Mouse (Mus musculus): ENCODE measurements around the gene Slc38a10.

The Slc38a10 gene

DNA sequence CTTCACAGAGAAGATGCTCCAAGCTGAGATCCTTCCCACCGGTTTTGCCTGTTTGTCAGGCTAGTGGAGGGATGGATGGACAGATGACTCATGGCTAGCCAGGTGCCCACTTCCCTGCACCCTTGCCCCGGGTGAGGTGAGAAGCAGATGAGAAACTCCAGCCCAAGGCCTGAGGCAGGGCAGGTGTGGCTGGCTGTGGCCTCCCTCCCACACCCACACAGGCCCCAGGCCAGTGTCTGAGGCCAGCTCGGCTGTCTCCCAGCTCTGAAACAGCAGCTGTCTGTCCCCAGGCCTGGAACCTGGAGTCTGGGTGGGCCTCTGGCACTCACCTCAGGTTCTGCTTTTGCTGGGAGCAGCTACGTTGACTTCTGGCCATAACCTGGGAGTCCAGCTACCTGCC lies 24.8 kb upstream of the Slc38a10 start:
- DNase-seq = no peak

DNA sequence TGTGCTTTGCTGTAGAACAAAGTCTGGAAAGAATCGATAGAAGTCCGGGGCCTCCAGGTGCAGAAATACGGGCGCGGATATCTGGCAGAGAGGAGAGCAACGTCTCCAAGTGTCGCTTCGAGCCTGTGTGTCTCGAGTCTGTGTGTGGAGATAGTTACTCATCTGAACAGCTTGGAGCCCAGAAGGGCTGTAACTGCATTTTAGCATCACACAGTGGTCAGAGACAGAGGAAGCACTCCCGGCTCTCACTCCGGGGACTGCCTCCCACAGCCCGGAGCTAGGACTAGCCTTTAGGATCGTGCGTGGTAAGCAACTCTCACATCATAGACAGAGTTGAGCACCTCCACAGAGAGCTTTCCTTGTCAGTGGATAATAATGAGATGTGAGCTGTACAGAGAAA lies 22.1 kb upstream of the Slc38a10 start:
- no peak for DNase-seq

DNA sequence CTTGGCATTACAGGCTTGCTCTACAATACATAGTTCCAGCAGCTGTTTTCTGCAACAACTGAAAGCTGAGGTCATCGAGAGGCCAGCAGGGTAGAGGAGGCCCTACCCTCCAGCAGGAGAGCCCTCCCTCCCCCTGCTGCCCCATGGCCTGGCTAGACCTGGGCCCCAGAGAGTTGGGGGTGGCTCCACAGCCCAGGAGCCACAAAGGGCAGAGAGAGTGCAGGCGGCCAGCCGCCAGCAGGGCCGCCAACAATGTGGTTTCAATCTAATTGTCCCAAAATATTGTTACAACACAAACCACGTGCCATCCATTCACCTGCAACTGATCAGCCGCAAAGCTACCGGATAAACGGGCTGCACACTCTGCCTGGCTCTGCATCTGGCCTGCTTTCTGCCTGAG lies 20.0 kb upstream of the Slc38a10 start:
- DNase-seq = no peak

DNA sequence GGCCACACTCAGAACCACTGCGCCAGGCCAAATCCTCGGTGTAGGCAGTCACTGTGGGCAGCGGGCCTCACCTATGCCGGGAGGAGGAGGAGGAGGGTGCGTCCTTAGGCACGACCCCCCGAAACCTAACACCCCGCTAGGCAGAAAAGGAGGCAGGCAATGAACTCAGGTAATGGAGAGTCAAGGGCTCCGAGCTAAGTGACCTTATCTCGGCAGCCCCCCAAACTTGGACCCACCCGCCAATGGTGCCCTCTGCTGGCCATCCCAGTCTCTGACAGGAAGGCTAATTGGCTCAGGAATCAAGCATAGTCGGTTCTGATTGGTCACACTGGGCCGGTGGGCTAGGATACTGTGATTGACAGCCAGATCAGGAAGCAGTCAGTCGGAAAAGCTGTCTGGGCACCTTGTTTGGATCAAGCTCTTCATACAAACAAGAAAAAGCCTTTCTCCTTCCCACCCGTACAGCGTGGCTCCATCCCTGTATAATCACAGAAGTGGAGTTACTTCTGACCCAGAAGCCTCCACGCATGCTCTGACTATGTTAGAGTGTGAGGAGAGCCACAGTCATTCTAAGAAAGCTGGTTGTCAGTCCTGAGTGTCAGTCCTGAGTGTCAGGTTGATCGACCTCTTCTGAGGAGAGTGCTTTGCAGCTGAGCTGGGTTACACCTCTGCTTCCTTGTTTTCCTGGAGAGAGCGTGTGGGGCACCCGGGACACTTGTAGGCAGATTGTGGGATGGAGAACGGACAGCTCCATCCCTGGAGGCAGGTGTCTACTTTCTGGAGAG lies 18.3 kb upstream of the Slc38a10 start:
- peak; percentile 82 to 89 for DNase-seq

DNA sequence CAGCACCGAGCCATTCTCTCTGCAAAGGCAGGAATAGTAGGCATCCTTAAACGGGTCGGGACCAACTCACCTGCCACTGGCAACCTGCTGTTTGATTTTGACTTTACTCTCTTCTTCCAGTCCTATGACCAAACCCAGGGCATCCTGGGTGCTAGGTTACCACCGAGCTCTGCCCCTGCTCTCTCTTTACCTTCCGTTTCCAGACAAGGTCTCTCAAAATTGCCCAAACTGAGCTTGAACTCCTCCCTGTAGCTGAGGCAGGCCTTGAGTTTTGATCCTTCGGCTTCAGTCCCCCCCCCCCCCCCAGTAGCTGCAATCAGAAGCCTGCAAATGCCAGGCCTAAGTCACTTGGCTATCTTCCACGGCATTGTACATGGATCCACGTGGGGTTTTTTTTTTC lies 17.4 kb upstream of the Slc38a10 start:
- DNase-seq = no peak

DNA sequence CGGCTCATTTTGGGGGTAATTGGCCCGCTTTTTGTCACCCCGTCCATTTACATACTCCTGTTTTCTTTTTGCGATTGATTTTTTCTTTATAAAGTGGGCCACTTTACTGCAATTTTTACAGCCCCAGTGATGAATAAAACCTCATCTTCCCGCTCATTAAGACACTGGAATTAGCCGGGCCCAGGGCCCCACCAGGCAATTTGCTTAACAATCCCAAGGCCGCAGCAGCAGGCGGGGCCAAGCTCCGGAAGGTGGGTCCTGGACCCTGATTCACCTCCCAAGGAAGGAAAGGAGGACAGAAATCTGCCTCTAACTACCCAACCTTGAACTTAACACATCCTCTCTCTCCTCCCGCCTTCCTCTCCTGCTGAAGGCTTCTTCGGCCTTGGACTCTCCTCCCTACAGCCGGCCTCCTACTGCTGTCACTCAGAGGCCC lies 16.8 kb upstream of the Slc38a10 start:
- DNase-seq = no peak

DNA sequence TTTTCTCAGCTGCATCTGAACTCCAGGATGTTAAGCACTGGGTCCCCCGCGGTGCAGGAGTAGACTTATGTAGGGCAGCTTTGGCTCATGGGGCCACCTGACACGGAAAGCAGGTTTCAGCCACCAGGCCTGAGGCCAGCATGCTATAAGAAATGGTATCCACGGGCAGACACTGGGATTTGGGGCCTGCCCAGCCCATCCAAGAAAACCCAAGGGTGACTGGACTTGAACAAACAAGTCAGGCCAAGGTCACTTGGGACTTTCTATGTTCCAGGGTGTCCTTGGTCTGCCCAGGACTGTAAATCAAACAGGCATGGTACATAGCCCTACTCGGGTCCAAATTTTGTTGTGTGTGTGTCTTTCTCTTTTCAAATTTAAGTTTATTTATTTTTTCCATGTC lies 15.9 kb upstream of the Slc38a10 start:
- no peak for DNase-seq

DNA sequence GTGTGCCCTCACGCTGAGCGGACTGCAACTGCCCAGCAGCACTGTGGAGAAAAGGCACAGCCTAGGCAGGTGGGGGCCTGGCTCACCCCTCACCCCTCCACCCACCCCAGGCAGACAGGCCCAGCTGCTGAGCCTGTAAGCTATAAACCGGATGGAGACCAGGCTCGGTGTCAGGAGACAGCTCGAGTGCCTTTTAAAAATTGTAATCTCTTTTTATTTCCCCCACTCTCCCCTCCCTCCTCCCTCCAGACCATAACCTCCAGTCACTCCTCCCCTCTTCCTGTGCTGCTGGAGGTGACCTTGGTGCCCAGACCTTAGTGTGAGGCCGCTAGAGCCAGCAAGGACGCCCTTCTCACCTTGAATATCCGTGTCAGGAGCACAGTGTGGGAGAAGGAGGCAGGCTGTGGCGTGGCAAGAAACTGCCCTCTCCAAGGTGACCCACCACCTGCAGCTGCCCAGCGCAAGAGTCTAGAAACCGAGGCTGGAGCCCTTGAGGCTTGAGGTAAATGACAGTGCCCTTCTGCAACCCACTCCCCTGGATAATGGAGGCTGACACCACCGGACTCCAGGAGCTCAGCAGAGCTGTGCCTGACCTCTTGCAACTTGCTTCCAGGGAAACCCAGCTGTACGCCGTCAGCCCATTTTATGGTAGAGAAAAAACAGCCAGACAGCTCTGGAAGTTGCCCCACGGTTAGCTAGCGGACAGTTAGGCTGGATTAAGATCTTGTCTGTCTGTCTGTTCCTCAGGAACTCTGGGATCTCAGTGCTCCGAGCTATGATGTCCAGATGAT lies 13.5 kb upstream of the Slc38a10 start:
- no peak for DNase-seq

DNA sequence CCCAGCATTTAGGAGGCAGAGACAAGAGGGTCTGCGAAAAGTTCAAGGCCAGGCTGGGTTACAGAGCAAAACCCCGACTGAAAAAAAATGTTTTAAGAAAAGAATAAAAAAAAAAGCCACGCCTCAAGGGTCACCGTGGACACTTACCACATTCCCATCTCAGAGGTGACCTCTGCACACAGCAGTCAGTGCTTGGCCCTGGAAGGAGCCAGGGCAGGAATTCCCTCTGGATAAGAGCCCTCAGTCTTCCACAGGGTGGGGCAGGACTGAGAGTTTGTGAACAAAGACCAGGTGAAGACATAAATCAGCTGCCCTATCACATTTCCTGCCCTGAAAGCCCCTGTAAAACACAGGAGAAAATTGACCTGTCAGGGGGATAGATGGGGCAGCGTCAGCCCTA lies 12.9 kb upstream of the Slc38a10 start:
- DNase-seq = no peak

DNA sequence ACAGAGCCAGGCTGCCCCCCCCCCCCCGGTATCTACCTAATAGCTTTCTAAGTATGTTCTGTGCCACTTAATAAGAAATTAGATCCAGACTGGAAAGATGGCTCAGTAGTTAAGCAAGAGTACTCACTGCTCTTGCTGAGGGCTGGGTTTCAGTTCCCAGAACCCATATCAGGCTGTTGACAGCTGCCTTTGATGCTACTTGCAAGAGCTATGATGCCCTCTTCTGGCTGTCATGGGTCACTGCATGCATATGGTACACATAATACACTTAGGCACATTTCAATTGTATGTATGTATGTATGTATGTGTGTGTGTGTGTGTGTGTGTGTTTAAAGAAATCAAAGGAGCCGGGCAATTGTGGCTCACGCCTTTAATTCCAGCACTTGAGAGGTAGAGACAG lies 12.1 kb upstream of the Slc38a10 start:
- no peak for DNase-seq

DNA sequence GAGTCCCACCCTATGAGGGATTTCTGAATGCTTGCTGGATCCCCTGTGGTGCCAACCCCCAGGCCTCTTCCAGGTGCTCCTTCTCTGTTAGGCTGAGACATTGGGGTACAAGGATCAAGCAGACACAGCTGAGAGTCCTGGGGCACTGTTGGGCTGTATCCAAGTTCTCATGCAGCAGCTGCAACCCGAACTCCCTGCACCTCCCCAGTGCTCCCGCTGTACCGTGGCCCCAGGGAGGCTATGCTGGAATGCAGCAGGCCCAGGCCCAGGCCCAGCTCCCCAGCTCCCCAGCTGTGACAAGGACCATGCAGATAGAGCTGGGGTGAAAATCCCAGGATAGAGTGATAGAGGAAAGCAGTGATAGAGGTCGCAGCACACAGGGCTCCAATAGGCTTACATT lies 10.1 kb upstream of the Slc38a10 start:
- no peak for DNase-seq

DNA sequence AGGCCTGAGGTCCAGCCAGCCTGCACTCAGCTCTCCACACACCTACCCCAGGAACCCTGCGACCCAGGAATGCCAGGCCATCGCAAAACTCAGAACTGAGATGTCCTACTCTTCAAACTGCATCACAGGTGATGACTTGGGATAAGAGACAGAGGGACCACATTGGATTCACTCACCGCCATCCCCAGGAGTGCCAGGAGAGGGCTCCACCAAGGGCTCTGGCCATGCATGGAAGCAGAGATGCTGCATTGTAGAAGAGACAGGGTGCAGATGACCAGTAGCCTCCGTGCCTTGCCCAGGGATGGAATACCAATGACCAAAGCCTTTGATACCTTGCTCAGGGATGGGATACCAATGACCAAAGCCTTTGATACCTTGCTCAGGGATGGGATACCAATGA lies 9.3 kb upstream of the Slc38a10 start:
- DNase-seq = peak; percentile 53 to 68

DNA sequence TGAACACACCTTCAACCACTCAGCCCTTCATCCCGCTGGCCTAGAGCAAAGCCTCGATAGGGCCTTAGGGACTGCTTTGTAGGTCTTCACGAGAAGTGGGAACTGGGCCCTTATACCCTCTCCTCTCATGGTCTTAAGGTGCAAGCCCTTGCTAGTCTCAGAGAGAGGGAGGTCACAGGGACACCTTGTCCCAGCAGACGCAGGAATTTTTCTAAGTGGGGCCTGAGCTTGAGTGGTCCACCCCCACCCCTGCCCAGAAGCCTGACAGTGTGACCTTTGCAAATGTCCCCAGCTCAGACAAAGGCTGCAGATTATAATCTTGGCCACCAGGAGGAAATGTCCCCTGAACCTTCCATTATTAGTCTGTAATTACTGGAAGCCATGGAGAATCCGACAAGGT lies 8.5 kb upstream of the Slc38a10 start:
- DNase-seq = no peak

DNA sequence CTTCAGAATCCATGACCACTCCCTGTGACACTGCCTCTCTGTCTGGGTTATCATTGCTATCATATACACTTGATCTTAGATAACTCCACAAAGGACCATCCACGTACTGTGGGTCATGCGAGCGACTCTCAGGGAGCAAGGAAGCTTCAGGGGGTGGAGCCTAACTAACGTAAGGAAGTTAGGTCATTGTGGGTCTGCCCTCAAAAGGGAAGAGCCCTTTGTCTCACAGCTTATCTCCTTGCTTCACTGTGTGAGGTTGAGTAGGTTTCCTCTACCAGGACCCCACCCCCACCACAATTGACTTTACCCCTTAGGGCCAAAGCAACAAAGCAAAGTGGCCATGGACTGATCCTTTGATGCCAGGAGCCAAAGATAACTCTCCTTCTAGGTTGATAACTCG lies 7.7 kb upstream of the Slc38a10 start:
- DNase-seq = no peak

DNA sequence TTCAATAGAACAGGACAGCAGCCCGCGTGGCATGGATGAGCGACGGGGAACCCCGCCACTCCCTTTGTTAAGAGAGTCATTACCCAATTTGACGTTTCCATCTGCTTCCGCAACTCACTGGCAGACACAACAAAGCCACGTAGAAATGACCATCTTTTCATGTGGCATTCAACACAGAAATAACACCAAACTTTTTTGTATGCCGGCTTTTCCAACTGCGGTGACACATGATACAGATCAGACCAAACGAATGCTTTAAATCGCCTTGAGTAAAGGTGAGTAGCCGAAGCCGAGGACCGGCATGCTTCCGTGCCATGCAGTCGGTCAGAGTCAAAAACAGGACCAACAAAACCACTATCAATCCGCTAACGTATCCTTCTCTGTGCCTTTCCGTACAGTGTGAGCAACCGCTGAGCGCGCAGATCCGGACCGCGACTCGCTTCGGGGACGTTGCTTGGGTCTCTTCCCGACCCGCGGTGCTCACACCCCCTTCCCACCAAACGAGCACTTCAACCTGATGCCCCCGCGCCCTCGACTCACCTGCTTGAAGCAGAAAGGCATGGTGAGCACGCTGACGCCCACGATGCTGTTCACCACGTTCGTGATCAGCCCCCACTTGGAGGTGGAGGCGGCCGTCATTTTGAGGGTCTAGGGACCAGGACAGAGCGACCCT lies 570 bp downstream of the Slc38a10 start:
- no peak for DNase-seq

DNA sequence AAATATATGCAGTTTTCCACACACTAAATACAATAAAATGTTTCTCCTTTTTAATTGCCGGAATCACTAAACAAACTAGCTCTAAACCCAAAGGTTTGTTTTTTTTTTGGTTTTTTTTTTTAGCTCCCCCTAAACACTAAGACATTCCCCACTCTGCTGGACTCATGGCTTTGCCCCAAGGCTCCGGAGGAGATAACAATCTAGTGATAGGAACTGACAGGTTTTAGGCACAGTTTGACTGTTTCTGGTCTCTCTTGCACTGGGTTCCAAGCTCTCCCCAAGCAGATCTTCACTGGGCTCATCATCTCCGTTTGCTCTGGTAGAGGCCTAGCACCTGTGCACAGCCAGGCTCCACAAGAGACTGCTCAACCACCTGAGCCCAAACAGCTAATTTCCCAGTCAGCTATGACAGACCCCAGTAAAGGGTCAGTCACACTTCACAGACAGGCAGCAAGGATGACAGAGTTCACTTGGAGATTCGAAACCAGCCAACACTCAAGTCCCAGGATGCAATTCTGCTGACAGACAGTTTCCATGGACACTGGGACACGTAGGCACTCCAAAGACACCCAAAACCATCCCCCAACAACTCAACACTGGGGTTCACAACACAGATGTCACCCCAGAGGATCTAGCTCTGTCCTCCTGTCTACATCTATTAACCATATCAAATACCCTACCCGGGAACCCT lies 1.5 kb downstream of the Slc38a10 start:
- DNase-seq = no peak

DNA sequence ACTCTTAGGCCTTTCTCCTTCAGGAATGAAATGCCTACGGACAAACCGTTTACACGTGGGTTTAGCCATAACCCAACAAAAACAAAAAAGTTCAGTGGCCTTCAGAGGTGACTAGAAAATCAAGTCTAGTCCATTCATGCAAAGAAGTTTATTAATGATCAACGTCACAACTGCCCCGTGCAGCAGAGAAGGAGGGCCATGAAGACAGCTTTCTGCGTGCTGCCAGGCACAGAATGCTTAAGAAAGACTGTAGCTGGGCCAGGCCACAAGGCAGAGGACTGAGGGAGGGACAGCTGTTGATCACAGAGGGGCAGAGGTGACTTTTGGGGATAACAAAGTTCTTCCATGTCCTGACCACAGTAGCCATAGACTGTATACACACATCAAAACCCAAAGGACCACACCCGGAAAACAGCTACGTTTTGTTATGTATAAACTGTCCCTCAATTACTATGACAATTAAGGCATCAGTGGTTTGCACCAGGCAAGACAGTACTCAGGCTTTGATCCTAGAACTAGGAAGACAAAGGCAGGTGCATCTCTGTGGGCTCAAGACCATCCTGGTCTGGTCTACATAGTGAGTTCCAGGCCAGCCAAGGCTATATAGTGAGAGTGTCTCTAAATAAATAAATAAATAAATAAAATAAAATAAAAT lies 2.8 kb downstream of the Slc38a10 start:
- DNase-seq = no peak

DNA sequence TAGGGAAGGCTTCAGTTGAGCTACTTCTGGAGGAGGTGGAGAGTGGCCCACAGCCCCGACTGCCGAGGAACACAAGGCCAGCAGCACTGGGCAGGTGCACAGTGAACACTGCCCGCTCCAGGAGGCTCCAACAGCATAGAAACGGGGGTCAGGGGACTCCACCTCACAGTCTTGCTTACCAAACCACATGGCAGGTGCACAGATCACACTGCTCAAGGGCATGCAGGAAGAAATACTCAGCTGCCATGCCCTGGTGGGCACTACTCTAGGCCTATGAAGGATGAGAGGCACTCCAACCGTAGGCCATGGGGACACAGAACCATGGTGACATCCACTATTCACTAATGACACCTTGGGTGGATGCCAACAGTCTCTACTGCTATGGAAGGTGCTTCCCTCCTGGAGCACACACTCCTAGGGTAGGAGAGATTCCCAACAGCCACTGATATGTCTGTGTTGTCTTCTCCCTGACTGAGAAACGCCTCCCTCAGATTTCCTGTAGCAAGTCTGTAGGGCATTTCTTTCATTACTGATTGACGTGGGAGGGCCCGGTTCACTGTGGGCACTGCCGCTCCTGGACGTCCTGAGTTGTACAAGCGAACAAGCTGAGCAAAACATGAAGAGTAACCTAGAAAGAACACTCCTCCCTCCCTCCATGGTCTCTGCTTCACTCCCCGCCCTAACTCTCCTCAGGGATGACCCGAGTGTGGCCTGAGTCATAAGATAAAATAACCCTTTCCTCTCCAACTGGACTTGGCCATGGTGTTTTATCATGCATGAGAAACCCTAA lies 7.2 kb downstream of the Slc38a10 start:
- DNase-seq = no peak

DNA sequence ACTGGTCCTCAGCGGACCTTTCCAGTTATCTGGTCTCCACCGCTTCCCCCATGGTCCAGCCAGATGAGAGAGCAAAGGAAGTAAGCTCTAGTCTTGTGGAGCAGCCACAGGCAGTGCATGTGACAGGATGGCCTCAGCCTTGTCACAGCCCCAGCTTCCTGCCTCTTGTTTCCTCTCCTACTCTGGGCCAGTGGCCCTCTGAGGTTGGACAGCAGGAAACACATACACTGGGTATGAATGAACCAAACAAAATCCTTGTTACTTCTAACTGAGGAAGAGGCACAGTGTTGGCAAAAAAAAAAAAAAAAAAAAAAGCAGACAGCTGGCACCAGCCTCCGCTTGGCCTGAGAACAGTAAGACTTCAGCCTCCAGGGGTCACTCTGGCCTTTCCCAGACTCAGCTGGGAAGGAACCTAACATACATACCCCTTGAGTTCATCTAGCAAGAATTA lies 8.5 kb downstream of the Slc38a10 start:
- peak in 1 of 2 experiments; percentile 33 for DNase-seq

DNA sequence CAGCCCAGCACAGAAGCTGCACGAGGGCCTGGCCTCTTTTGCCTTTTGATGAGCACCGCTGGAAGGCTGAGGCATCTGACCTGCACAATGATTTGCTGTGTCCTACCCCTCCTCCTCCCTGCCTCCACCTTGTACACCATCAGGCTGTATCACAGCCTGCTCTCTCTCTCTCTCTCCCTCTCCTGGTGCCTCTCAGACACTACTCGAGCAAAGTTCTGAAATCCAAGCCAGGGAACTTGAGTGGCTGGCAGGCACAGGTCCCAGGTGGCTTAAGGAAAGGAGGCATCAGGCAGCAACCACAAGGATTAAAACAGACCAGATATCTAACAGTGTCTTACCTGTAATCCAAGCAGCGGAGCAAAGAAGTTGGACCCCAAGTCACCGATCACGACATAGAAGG lies 10.9 kb downstream of the Slc38a10 start:
- DNase-seq = no peak

DNA sequence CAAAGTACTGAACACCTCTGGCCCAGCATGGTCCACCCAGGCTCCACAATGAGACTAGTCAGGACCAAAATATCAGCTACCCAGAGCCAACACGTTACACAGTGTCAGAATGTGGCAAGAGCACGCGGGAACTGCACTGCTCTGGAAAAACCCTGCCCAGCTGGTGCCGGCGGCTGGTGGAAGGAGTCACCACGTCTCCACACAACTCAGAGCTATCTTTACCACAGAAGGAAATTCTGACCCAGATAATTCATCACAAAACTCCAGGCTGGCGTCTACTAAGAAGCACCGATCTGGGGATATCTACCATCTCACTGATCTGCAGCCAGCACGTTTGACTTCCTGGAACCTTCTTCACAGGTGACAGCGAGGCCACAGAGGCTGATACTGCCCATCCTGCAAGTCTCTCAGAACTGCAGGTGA lies 11.8 kb downstream of the Slc38a10 start:
- DNase-seq = no peak

DNA sequence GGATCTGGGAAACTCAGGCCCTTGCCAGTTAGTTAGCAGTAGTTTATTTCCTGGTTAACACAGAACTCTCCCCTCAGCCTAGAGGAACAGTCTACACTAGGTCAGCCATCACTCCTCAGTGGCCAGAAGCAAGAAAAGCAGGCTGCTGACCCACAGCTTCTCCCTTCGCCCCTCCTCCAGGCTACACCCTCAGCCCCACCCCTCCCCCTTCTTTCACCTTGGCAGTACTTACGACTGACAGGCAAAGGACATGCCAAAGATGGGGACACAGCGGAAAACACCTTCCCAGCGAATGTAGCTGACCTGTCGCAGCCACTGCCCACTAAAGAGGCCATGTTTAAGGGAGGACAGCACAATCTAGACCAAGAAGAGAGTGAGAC lies 13.5 kb downstream of the Slc38a10 start:
- no peak for DNase-seq

Data from cerebellum, postnatal 25 days (tissue).